Mouse (Mus musculus): Measurements from ENCODE around the gene Herc2. TPM values are rescaled to one million over a fixed set of nuclear protein-coding genes. Genes with fewer than 3 reads are reported as not detected.

Herc2 gene
- polyA plus RNA-seq, 1 experiment from 2014 or later, result 50.7 TPM

DNA sequence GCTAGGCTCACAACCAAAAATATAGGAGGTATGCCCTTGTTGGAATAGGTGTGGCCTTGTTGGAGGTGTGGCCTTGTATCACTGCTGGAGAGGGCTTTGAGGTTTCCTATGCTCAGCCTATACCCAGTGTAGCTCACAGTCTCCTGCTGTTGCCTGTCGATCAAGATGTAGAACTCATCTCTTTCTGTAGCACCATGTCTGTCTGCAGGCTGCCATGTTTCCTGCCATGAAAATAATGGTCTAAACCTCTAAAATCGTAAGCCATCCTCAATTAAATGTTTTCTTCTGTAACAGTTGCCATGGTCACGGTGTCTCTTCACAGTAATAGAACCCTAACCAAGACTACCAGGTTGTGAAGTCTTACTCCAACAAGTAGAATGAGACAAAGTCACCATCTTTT, 26.4 kb upstream of the Herc2 start:
- ATAC-seq (ENCODE audit: low FRiP score, low read depth), result no peak
- WGBS, result 89% methylated on average over 3 of the region's 3 CpGs
- Histone ChIP-seq H3K4me1 (replicated peaks) (peaks cover 6% of the 10 kb centered on the region; the same call in 1 of the 2 replicates), H3K36me3 (no peaks in the 10 kb centered on the region), H3K9ac (no peak overlapping the region), H3K27ac (replicated peaks) (no peak overlapping the region), H3K4me3 (no peak overlapping the region), H3K9me3 (no peaks in the 10 kb centered on the region), H3K4me2 (no peak overlapping the region), H3K27me3 (no peaks in the 10 kb centered on the region)

DNA sequence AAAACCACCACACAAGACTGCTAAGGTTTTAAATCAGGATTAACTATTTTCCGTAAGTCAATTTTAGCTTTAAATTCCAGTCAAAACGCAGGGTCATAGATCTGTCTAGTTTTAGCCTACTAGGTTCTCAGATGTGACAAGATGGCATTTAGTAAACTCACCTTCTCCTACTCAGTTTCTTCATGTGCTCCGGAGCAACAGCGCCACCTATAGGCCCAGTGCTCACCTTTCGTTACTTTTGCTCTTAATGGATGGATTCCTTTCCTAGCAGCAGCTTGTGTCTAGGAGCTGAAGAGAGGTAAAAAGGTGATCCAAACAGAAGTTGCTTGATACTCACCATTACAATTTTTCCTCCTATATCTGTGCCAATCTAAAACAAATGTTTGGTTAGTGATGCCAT, 7.6 kb upstream of the Herc2 start:
- ATAC-seq (ENCODE audit: low FRiP score, low read depth), result no peak
- Histone ChIP-seq H3K9ac (no peak overlapping the region), H3K9me3 (no peaks in the 10 kb centered on the region), H3K4me1 (replicated peaks) (no peaks in the 10 kb centered on the region), H3K27me3 (no peaks in the 10 kb centered on the region), H3K27ac (replicated peaks) (no peak overlapping the region), H3K36me3 (no peaks in the 10 kb centered on the region), H3K4me2 (no peak overlapping the region), H3K4me3 (no peak overlapping the region)
- 17% methylated on average over 5 of the region's 5 CpGs for WGBS

DNA sequence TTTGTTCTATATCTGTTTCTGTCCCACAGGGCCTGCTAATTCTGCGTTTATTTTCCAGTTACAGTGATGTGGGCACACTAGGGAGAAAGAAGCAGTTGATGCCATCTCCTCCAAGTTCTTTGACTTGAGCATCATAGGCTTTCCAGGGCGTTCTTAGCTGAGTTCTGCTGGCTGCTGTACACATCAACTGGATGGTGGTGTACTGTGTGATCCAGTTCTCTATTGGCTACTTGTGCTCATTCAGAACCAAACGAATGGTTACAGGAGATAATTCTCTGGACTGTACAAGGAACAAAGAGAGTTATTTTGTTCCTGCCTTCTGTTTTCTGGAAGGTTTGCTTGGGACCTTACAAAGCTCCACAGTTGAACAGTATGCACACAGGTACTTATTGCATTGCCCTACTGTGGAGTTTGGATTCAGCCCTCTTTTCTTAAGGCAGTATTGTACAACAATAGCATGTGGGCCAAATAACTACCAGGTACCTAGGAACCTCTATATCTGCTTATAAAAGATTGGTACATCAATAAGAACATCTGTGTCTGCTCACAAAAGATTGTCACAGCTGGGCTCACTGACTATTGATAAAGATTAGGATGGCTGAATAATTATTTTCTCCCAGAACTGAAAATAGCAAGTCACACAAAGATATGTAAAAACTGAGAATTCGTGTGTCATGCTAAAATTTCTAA, 6.3 kb upstream of the Herc2 start:
- Histone ChIP-seq H3K27ac (replicated peaks) (no peak overlapping the region), H3K9me3 (no peaks in the 10 kb centered on the region), H3K9ac (no peak overlapping the region), H3K4me2 (no peak overlapping the region), H3K27me3 (no peaks in the 10 kb centered on the region), H3K36me3 (no peaks in the 10 kb centered on the region), H3K4me1 (replicated peaks) (peaks cover under 1% of the 10 kb centered on the region), H3K4me3 (no peak overlapping the region)
- no peak for ATAC-seq (ENCODE audit: low FRiP score, low read depth)
- WGBS, result 70% methylated on average over 4 of the region's 4 CpGs

DNA sequence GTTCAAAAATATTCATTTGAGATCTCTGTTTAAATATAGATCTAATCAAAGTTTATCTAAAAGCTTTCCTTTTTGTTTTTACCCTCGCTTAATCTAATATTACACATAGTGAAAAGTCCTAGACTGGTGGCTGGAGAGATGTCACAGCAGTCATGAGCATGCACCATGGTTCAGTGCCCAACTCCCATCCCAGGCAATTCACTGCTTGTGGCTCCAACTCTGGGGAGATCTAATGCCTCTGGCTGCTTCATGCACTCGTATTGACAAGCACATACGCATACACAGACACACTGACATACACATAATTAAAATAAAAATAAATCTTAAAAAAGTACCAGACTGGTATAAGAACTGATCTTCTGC, 5.7 kb upstream of the Herc2 start:
- H3K36me3 ChIP-seq, result no peaks in the 10 kb centered on the region
- no peak overlapping the region for H3K4me2 ChIP-seq
- H3K9ac ChIP-seq, result no peak overlapping the region
- no peaks in the 10 kb centered on the region for H3K9me3 ChIP-seq
- no peak overlapping the region for H3K27ac ChIP-seq (replicated peaks)
- no peak for ATAC-seq (ENCODE audit: low FRiP score, low read depth)
- no peak overlapping the region for H3K4me3 ChIP-seq
- 87% methylated on average over 3 of the region's 3 CpGs for WGBS
- peaks cover 6% of the 10 kb centered on the region for H3K4me1 ChIP-seq (replicated peaks)
- no peaks in the 10 kb centered on the region for H3K27me3 ChIP-seq

- Histone ChIP-seq H3K27ac (replicated peaks) (no peak overlapping the region), H3K36me3 (no peaks in the 10 kb centered on the region), H3K4me1 (replicated peaks) (peaks cover 18% of the 10 kb centered on the region), H3K9me3 (no peaks in the 10 kb centered on the region), H3K4me3 (no peak overlapping the region), H3K4me2 (no peak overlapping the region), H3K9ac (no peak overlapping the region), H3K27me3 (no peaks in the 10 kb centered on the region)
- 86% methylated on average over 1 of the region's 1 CpGs for WGBS
- no peak for ATAC-seq (ENCODE audit: low FRiP score, low read depth)
These were observed 2.8 kb upstream of the Herc2 start for GRCm38 (mm10) chr7:56047178-56047577.

- ATAC-seq (ENCODE audit: low FRiP score, low read depth), result peak; percentile 60
- Histone ChIP-seq H3K4me2 (peak overlapping the region; percentile 65), H3K4me1 (replicated peaks) (peaks cover 25% of the 10 kb centered on the region), H3K9ac (peak overlapping the region; percentile 78), H3K4me3 (peak overlapping the region; percentile 85), H3K27me3 (no peaks in the 10 kb centered on the region), H3K36me3 (no peaks in the 10 kb centered on the region), H3K9me3 (no peaks in the 10 kb centered on the region), H3K27ac (replicated peaks) (peak overlapping the region; percentile 90)
- WGBS, result under 1% methylated on average over 18 of the region's 18 CpGs
These were observed 503 bp downstream of the Herc2 start for GRCm38 (mm10) chr7:56050487-56050911.

GRCm38 (mm10) chr7:56052996-56053395, 3.0 kb downstream of the Herc2 start:
- no peak for ATAC-seq (ENCODE audit: low FRiP score, low read depth)
- Histone ChIP-seq H3K4me1 (replicated peaks) (peaks cover 25% of the 10 kb centered on the region), H3K27me3 (no peaks in the 10 kb centered on the region), H3K27ac (replicated peaks) (no peak overlapping the region), H3K36me3 (peaks cover 14% of the 10 kb centered on the region), H3K4me3 (no peak overlapping the region), H3K4me2 (no peak overlapping the region), H3K9ac (no peak overlapping the region), H3K9me3 (no peaks in the 10 kb centered on the region)

- Histone ChIP-seq H3K36me3 (peaks cover 14% of the 10 kb centered on the region), H3K27me3 (no peaks in the 10 kb centered on the region), H3K9ac (no peak overlapping the region), H3K9me3 (no peaks in the 10 kb centered on the region), H3K4me2 (no peak overlapping the region), H3K4me3 (no peak overlapping the region), H3K4me1 (replicated peaks) (peaks cover 17% of the 10 kb centered on the region), H3K27ac (replicated peaks) (no peak overlapping the region)
- WGBS, result 93% methylated on average over 3 of the region's 3 CpGs
- no peak for ATAC-seq (ENCODE audit: low FRiP score, low read depth)
These were observed 5.3 kb downstream of the Herc2 start for GRCm38 (mm10) chr7:56055338-56055737.

DNA sequence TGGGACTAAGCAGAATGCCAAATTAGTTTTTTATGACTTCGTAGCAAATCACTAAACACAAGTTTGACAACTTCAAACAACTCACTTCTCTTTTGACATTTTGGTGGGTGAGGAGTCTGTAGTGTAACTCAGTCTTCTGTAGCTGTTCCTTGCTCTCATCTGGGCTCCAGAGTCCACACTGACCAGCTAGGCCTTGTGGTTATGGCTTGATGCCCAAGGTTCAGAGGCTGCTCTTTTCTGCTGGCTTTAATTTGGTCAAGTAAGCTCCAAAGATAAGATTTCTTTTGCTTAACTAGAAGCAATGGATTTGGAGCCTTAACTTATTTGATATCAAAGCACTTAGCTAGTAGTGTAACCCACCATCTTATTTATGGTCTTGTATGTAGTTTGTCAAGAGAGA, 14.9 kb downstream of the Herc2 start:
- H3K4me1 ChIP-seq (replicated peaks), result no peaks in the 10 kb centered on the region

GRCm38 (mm10) chr7:56066136-56066535, 16.1 kb downstream of the Herc2 start:
- 86% methylated on average over 2 of the region's 2 CpGs for WGBS
- Histone ChIP-seq H3K36me3 (peaks cover 8% of the 10 kb centered on the region), H3K9ac (no peak overlapping the region), H3K4me2 (no peak overlapping the region), H3K4me3 (no peak overlapping the region), H3K4me1 (replicated peaks) (no peaks in the 10 kb centered on the region), H3K27ac (replicated peaks) (no peak overlapping the region), H3K9me3 (no peaks in the 10 kb centered on the region), H3K27me3 (no peaks in the 10 kb centered on the region)
- no peak for ATAC-seq (ENCODE audit: low FRiP score, low read depth)

More for the DNA sequence above, 14.9 kb downstream of the Herc2 start:
- Histone ChIP-seq H3K4me3 (no peak overlapping the region), H3K9ac (no peak overlapping the region), H3K36me3 (peaks cover 8% of the 10 kb centered on the region), H3K9me3 (no peaks in the 10 kb centered on the region), H3K4me2 (no peak overlapping the region), H3K27ac (replicated peaks) (no peak overlapping the region), H3K27me3 (no peaks in the 10 kb centered on the region)
- ATAC-seq (ENCODE audit: low FRiP score, low read depth), result no peak
- WGBS, result 93% methylated on average over 1 of the region's 1 CpGs

GRCm38 (mm10) chr7:56066634-56067033, 16.6 kb downstream of the Herc2 start:
- no peaks in the 10 kb centered on the region for H3K9me3 ChIP-seq
- 100% methylated on average over 1 of the region's 1 CpGs for WGBS

GRCm38 (mm10) chr7:56071724-56072123, 21.7 kb downstream of the Herc2 start:
- Histone ChIP-seq H3K9ac (no peak overlapping the region), H3K9me3 (no peaks in the 10 kb centered on the region), H3K4me3 (no peak overlapping the region), H3K27me3 (no peaks in the 10 kb centered on the region), H3K36me3 (peaks cover 12% of the 10 kb centered on the region), H3K4me2 (no peak overlapping the region), H3K27ac (replicated peaks) (no peak overlapping the region), H3K4me1 (replicated peaks) (no peaks in the 10 kb centered on the region)
- 92% methylated on average over 4 of the region's 4 CpGs for WGBS
- ATAC-seq (ENCODE audit: low FRiP score, low read depth), result no peak

More at GRCm38 (mm10) chr7:56066634-56067033, 16.6 kb downstream of the Herc2 start:
- Histone ChIP-seq H3K27me3 (no peaks in the 10 kb centered on the region), H3K36me3 (peaks cover 7% of the 10 kb centered on the region), H3K27ac (replicated peaks) (no peak overlapping the region), H3K4me1 (replicated peaks) (no peaks in the 10 kb centered on the region), H3K4me3 (no peak overlapping the region), H3K4me2 (no peak overlapping the region), H3K9ac (no peak overlapping the region)
- no peak for ATAC-seq (ENCODE audit: low FRiP score, low read depth)

DNA sequence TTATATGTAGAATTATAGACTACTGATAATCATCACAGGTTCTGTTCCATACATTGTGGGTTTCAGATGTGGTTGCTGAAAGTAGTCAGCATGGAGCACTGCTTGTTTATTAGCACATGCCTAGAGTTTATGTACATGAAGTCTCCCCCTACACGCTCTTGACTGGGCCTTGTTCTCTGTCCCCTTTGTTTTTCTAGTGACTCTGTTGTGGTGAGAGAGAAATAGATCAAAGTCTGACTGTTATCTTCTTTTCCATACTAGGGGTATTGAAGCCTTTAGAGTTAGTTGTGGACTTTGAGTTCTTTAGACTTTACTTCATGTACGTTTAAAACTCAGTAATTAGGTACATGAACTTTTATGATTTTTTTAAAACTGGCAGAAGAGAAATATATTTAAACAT, 33.0 kb downstream of the Herc2 start:
- Histone ChIP-seq H3K4me1 (replicated peaks) (no peaks in the 10 kb centered on the region), H3K4me3 (no peak overlapping the region), H3K9me3 (no peaks in the 10 kb centered on the region), H3K36me3 (peaks cover 25% of the 10 kb centered on the region), H3K9ac (no peak overlapping the region), H3K27me3 (no peaks in the 10 kb centered on the region), H3K4me2 (no peak overlapping the region), H3K27ac (replicated peaks) (no peak overlapping the region)
- no peak for ATAC-seq (ENCODE audit: low FRiP score, low read depth)
- WGBS, result 78% methylated on average over 2 of the region's 2 CpGs

Measured in hindbrain, embryonic 15.5 days (tissue).